Mouse (Mus musculus) mouse embryonic stem cell (cell line): ENCODE measurements at regions not wholly inside any gene's neighbourhood (a gene's known extent, or its start where the extent isn't known, plus 50 kb on each side); places are given as distances from the start of the nearest gene placed in this dataset.
"Not testable (repeated sequence)": the region's sequence is repeated elsewhere in the genome, so short reads cannot be mapped to it uniquely, and the experiment has no call there.

Source experiments
- in situ Hi-C, 2 experiments: fragments of 300-500 bp; cut with MboI; formaldehyde crosslinking; loops; 1 replicate in 1 of 2; 3 replicates in 1 of 2; pipeline ENCODE4 v1.14.3; 2019 to 2020; ENCODE audit warnings: low sequenced_read_pairs in 2 of 2, low pct_unique_long_range_greater_than_20kb in 1 of 2, mixed read lengths in 1 of 2; ENCODE audit not compliant: unreplicated experiment in 1 of 2

GRCm38 (mm10) chrX:159055689-159056461 is 154.2 kb upstream of the Rps6ka3 start:
- in situ Hi-C loops: no loop called here

- in situ Hi-C loops: no loop called here
These were observed 153.7 kb upstream of the Rps6ka3 start for GRCm38 (mm10) chrX:159056462-159056805.

- in situ Hi-C loops: no loop called here
These were observed 151.2 kb upstream of the Rps6ka3 start for GRCm38 (mm10) chrX:159058931-159059330.

- in situ Hi-C loops: no loop called here
These were observed 148.8 kb upstream of the Rps6ka3 start for GRCm38 (mm10) chrX:159061322-159061721.

GRCm38 (mm10) chrX:159066212-159066611 is 143.9 kb upstream of the Rps6ka3 start:
- in situ Hi-C loops: no loop called here

GRCm38 (mm10) chrX:159072647-159073046 is 137.5 kb upstream of the Rps6ka3 start:
- in situ Hi-C loops: no loop called here

- in situ Hi-C loops: no loop called here
These were observed 136.6 kb upstream of the Rps6ka3 start for GRCm38 (mm10) chrX:159073533-159073932.

GRCm38 (mm10) chrX:159080508-159080907 is 129.6 kb upstream of the Rps6ka3 start:
- in situ Hi-C loops: no loop called here

- in situ Hi-C loops: not testable (repeated sequence)
These were observed 99.5 kb upstream of the Rps6ka3 start for GRCm38 (mm10) chrX:159110651-159111050.

GRCm38 (mm10) chrX:159116210-159116609 is 93.9 kb upstream of the Rps6ka3 start:
- in situ Hi-C loops: no loop called here

GRCm38 (mm10) chrX:159140554-159140953 is 69.6 kb upstream of the Rps6ka3 start:
- in situ Hi-C loops: no loop called here

GRCm38 (mm10) chrX:159143278-159143677 is 66.8 kb upstream of the Rps6ka3 start:
- in situ Hi-C loops: no loop called here

- in situ Hi-C loops: no loop called here
These were observed 65.4 kb upstream of the Rps6ka3 start for GRCm38 (mm10) chrX:159144674-159145073.

- in situ Hi-C loops: no loop called here
These were observed 64.9 kb upstream of the Rps6ka3 start for GRCm38 (mm10) chrX:159145212-159145611.

- in situ Hi-C loops: no loop called here
These were observed 54.3 kb upstream of the Rps6ka3 start for GRCm38 (mm10) chrX:159155786-159156185.

GRCm38 (mm10) chrX:159156976-159157375 is 53.1 kb upstream of the Rps6ka3 start:
- in situ Hi-C loops: no loop called here

GRCm38 (mm10) chrX:159159727-159160126 is 50.4 kb upstream of the Rps6ka3 start:
- in situ Hi-C loops: no loop called here
